Mouse (Mus musculus): ENCODE data around the gene Lrba.

DNA sequence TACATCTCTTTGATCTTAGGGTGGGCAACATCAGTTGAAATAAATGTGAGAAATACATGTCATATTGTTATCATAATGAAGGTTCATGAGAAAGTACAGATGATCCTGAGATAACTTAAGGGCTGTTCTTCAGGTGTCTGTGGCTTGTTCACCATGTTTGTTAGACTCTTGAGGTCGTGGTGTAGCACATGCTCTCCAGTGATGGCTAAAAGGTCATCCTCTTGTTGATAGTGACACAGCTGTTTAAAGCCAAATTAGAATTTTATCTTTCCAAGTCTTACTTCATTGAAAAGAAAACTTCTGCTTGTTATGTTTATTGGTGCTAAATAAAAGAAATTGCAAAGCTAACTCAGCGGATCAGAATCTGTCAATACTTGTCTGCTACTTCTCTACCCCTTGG, 147.0 kb downstream of the Lrba start:
- TF ChIP-seq EP300 (IDR thresholded peaks at IDR 0.05; ENCODE audit: low read depth): no peak
- TF ChIP-seq CTCF (IDR thresholded peaks at IDR 0.05; ENCODE audit: low read depth): no peak

Measured in heart, postnatal 0 days (tissue).